Mouse (Mus musculus) spleen, adult 2 months (tissue): ENCODE results near the gene Thrap3. TPM values are rescaled to one million over a fixed set of nuclear protein-coding genes. Genes with fewer than 3 reads are reported as not detected.

ENCODE experiments used
- DNase-seq, 2 experiments: peaks; one replicate each; pipeline versions ENCODE4 v3.0.0 to v3.0.0-alpha.2; 2012 to 2021; ENCODE audit warnings: low spot score in 2 of 2, low read depth in 1 of 2
- H3K27ac ChIP-seq: fragments of 200-500 bp; 2 replicates; pipeline ENCODE4 v1.5.1; 2012; ENCODE audit warnings: low read length, inconsistent platforms; ENCODE audit not compliant: insufficient read depth
- H3K27me3 ChIP-seq: fragments of 200-500 bp; 2 replicates; pipeline ENCODE4 v1.6.1; 2012; ENCODE audit warnings: mild to moderate bottlenecking, moderate library complexity, low read length, inconsistent platforms; ENCODE audit not compliant: control insufficient read depth, insufficient read depth
- H3K36me3 ChIP-seq: fragments of 200-500 bp; 2 replicates; pipeline ENCODE4 v1.6.1; 2012; ENCODE audit warnings: mild to moderate bottlenecking, low read length, inconsistent platforms; ENCODE audit not compliant: control insufficient read depth, insufficient read depth
- H3K4me1 ChIP-seq: fragments of 200-500 bp; 2 replicates; pipeline ENCODE4 v1.6.1; 2011; ENCODE audit warnings: inconsistent platforms; ENCODE audit not compliant: control insufficient read depth, insufficient read depth, insufficient read length
- H3K4me3 ChIP-seq: fragments of 200-500 bp; 2 replicates; pipeline ENCODE4 v1.5.1; 2011; ENCODE audit warnings: mild to moderate bottlenecking, inconsistent platforms; ENCODE audit not compliant: insufficient read depth, insufficient read length; ENCODE audit errors: extremely low read depth
- CTCF ChIP-seq: fragments of 200-500 bp; IDR thresholded peaks from 2 replicates; pipeline ENCODE4 v1.5.1; 2011; ENCODE audit warnings: mild to moderate bottlenecking, inconsistent platforms; ENCODE audit not compliant: insufficient read depth, insufficient read length, insufficient replicate concordance; ENCODE audit errors: extremely low read depth
- POLR2A ChIP-seq: fragments of 200-500 bp; IDR thresholded peaks from 2 replicates; pipeline ENCODE4 v1.6.1; 2011; ENCODE audit warnings: low read depth, low read length, inconsistent platforms
- WGBS: fragments of 180-500 bp; shearing (Covaris S2); methylation state at CpG from one replicate; pipeline ENCODE4 v1.1.7; 2018; 5-methylcytosine and 5-hydroxymethylcytosine counted together
- polyA plus RNA-seq: library from polyadenylated mRNA; depleted of rRNA; stranded (reverse); fragments of >200 nt; gene quantifications from 2 replicates; pipeline ENCODE4 v1.2.3, GENCODE M21; 2012

Gene Thrap3
- polyA plus RNA-seq, 1 experiment = 53.0 TPM

DNA sequence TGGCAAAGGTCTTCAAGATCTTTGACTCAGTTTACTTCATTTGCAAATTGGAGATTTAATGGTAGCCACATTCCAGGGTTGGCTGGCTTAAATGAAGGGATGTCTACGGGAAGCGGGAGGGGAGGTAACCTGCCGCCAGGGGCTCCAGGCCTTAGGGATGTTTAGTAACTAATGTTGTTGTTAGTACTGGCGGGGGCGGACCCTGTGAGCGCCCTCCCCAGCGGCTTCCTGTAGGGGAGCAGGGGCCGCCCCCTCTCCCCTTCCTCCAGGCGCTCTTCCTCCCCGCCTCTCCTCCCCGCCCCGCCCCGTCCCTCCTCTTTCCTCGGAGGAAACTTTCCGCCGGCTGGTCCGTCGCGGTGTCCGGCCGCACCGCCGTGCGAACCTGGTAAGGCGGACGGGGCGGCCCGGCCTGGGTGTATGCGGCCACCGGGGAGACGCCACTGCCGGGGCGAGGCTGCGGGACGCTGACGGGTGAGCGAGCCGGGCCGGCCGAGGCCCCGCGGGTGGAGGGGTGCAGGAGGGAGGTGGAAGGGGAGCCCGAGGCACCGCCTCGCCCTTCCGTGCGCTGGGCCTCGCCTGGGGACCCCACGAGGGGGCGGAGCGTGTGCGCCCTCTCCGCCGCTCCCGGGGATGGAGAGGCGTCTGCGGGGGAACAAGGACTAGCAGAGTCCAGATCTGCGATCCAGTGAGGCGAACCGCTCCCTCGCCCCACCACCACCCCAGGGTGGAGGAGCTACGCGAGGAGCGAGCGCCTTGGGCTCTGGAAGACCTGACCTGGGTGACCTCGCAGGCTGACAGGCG, 54.2 kb downstream of the Thrap3 start:
- Histone ChIP-seq H3K27ac (peak overlapping the region; percentile 59), H3K4me3 (peak overlapping the region; percentile 61), H3K36me3 (no peaks in the 10 kb centered on the region), H3K27me3 (no peaks in the 10 kb centered on the region), H3K4me1 (peaks cover 6% of the 10 kb centered on the region; the same call in 1 of the 2 replicates)
- peak in 1 of 2 experiments; percentile 54 for DNase-seq
- no peak for TF ChIP-seq POLR2A
- no peak for TF ChIP-seq CTCF
- WGBS = 3% methylated on average over 61 of the region's 67 CpGs

DNA sequence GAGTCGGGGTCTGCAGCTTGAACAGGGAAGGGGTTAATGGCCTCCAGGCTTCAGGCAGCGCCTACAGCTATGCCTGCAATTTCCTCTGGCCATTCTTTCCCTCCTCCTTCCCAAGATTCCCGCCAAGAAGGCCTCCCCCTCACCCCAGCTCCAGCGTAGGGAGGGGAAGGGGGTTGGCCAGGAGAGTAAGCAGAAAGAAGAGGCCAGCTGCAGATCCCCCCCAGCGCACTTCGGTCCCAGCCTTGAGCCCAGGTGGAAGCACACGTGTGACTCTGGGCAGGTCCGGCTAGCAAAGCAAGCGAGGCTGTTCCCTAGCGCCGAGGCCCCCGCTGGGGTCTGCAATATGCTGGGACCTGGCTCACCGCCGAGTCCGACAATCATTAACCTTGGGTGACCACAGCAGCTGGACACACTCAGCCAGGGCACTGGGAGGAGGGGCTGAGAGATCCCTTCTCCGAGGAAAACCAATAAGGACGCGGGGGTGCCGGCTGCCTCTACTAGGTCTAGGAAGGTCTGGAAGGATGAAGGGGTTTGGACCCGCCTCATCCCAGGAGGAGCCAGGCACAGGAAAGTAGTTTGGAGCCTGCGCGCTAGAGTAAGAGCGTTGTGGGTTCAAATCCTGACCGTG, 54.9 kb downstream of the Thrap3 start, which contains the start of gene Eva1b:
Eva1b (plus strand) TSS at position 212 of the 628 bp plus-strand sequence.
- no peak for TF ChIP-seq CTCF
- no peak for TF ChIP-seq POLR2A
- Histone ChIP-seq H3K36me3 (no peaks in the 10 kb centered on the region), H3K27me3 (no peaks in the 10 kb centered on the region), H3K4me1 (peaks cover 6% of the 10 kb centered on the region; the same call in 1 of the 2 replicates), H3K27ac (peak within 1 kb of the TSS; percentile 59), H3K4me3 (peak within 1 kb of the TSS; percentile 61)
- DNase-seq = peak in 1 of 2 experiments; percentile 16
- 57% methylated on average over 23 of the region's 24 CpGs for WGBS

DNA sequence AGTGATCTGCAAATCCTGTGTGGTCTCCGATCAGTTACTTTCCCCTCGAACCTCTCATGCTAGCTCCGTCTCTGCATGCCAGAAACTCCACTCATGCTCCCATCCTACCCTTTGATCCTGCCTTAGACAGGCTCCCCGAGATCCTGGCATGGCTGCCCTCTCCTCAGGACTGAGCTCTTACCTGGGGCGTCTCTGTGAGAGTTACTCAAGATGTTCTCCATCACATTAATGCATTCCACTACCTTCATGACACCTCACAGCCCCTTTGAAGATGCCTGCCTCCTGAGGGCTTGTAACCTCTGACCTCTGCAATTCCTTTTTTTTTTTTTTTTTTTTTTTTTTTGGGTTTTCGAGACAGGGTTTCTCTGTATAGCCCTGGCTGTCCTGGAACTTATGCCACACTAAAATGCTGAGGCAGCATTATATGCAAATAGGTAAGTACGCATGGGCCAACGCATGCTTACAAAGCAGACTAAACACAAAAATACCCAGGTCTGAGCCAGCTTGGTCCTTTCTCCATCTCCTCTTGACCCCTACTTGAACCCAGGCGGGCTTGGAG, 55.5 kb downstream of the Thrap3 start:
- Histone ChIP-seq H3K36me3 (no peaks in the 10 kb centered on the region), H3K27me3 (no peaks in the 10 kb centered on the region), H3K4me1 (peaks cover 6% of the 10 kb centered on the region; the same call in 1 of the 2 replicates), H3K27ac (no peak overlapping the region), H3K4me3 (no peak overlapping the region)
- DNase-seq = no peak
- no peak for TF ChIP-seq CTCF
- no peak for TF ChIP-seq POLR2A
- WGBS = 83% methylated on average over 9 of the region's 9 CpGs

DNA sequence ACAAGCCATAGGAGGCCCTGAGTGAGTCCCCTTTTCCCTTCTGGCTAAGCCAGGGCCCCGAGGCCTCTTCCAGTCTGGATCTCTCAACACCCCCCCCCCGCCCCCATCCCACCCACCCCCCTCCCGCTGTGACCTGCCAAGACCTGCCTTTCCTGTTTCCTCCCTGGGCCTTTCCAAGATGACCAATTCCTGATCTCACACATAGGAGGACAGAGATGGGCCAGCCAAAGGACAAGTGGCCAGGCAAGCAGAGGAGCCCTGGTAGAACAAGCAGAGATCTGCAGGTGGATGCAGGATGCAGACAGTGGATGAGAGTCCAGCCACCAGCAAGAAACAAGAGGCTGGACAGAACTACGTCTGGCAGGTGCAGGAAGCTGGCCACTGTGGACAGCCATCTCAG, 57.2 kb downstream of the Thrap3 start:
- H3K4me1 ChIP-seq = peaks cover 6% of the 10 kb centered on the region; the same call in 1 of the 2 replicates
- no peak overlapping the region for H3K4me3 ChIP-seq
- WGBS = 84% methylated on average over 4 of the region's 4 CpGs
- no peak overlapping the region for H3K27ac ChIP-seq
- no peak for DNase-seq
- no peak for TF ChIP-seq CTCF
- TF ChIP-seq POLR2A = no peak
- 0 out of 2 replicates have a peak, but pooled peaks cover under 1% of the 10 kb centered on the region for H3K36me3 ChIP-seq
- no peaks in the 10 kb centered on the region for H3K27me3 ChIP-seq

DNA sequence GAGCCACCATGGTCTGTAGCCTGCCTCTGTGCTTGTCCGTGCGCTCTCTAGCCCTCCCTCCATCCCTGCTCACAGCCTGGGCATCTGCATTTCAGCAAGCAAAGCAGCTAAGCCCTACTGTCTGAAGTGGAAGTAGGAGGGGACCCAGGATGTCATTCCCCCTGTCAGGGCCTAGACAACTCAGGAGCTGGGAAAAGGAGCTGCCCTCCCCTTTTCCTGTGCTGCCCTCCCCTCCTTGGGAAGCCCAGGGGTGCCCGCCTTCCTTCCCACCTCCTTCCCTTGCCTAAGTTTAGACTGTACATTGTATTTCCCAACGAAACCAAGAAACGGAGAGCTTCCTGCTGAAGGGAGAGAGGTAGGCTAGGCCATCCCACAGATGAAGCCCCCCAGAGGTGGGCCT, 61.5 kb downstream of the Thrap3 start:
- H3K36me3 ChIP-seq = peaks cover 26% of the 10 kb centered on the region
- DNase-seq = no peak
- no peak overlapping the region for H3K4me3 ChIP-seq
- TF ChIP-seq POLR2A (no peak), CTCF (no peak)
- H3K27ac ChIP-seq = no peak overlapping the region
- no peaks in the 10 kb centered on the region for H3K4me1 ChIP-seq
- WGBS = 84% methylated on average over 5 of the region's 5 CpGs
- no peaks in the 10 kb centered on the region for H3K27me3 ChIP-seq

DNA sequence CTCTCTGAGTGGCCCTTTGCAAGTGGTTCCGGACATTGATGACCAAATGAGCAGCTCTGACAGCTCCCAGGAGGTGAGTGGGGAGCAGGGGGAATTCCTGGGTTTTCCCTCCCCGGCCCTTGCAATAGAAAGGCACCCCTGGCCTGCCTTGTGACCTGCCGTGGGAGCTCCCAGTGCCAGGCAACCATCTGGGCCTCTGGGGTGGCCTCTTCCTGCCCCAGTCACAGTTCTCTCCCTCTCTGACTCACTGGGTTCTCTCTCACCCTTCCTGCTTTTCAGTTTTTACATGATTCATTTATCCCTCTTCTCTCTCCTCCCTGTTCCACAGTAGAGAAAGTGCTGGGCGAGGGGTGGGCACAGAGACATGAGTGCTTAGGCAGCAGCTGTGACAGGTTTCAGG, 64.8 kb downstream of the Thrap3 start:
- no peak for TF ChIP-seq CTCF
- Histone ChIP-seq H3K27me3 (no peaks in the 10 kb centered on the region), H3K36me3 (peaks cover 34% of the 10 kb centered on the region), H3K27ac (no peak overlapping the region), H3K4me1 (no peaks in the 10 kb centered on the region), H3K4me3 (no peak overlapping the region)
- no peak for DNase-seq
- WGBS = 77% methylated on average over 4 of the region's 4 CpGs
